Mouse (Mus musculus): ENCODE data around the gene Gm6685. TPM values are rescaled to one million over a fixed set of nuclear protein-coding genes. Genes with fewer than 3 reads are reported as not detected.
"Not testable (repeated sequence)": the region's sequence is repeated elsewhere in the genome, so short reads cannot be mapped to it uniquely, and the experiment has no call there.

Gene Gm6685
- total RNA-seq (2012; rRNA removed) (0.38 and 0.55 TPM in 2 replicates), total RNA-seq (2014; rRNA removed) (0.67 and 1.2 TPM in 2 replicates), polyA plus RNA-seq (2012; ENCODE audit: insufficient read length, low read depth) (3.0 TPM in 1 of 2 replicates, not detected in the other)

GRCm38 (mm10) chr11:28339224-28340150 is at the start of gene Gm6685:
Gene Gm6685 (minus strand): TSS chr11:28339867.
- H3K4me1 ChIP-seq (ENCODE audit: control insufficient read depth in 1 of 2, insufficient read depth in 2 of 2); H3K79me2 ChIP-seq (replicated peaks; ENCODE audit: control insufficient read depth, extremely low read depth, insufficient read depth, poor library complexity, severe bottlenecking); in situ Hi-C loops (cut with MboI; ENCODE audit: low pct_ligation_motif_present, low pct_unique_long_range_greater_than_20kb, low sequenced_read_pairs); H3K27me3 ChIP-seq (replicated peaks); H3K36me3 ChIP-seq (replicated peaks in 1 of 2; ENCODE audit: control insufficient read depth in 1 of 2, insufficient read depth in 1 of 2, low read length in 1 of 2); H3K9me3 ChIP-seq (replicated peaks; ENCODE audit: low read length); DNase-seq (ENCODE audit: extremely low read depth); H3K9ac ChIP-seq (ENCODE audit: insufficient read depth, low read depth); H3K4me2 ChIP-seq (ENCODE audit: insufficient read depth, low read depth, poor library complexity, severe bottlenecking); H3K27ac ChIP-seq (ENCODE audit: insufficient read depth, low read depth); dilution Hi-C loops (cut with MboI; ENCODE audit: extremely low pct_ligation_motif_present, extremely low pct_unique_long_range_greater_than_20kb, low sequenced_read_pairs); H3K4me3 ChIP-seq (replicated peaks in 1 of 3; ENCODE audit: low read depth in 2 of 3, low read length in 2 of 3, poor library complexity in 1 of 3): not testable (repeated sequence)

- H3K4me2 ChIP-seq (ENCODE audit: insufficient read depth, low read depth, poor library complexity, severe bottlenecking) = no peak overlapping the region
- H3K36me3 ChIP-seq (replicated peaks in 1 of 2; ENCODE audit: control insufficient read depth in 1 of 2, insufficient read depth in 1 of 2, low read length in 1 of 2) = no peaks in the 10 kb centered on the region
- H3K9ac ChIP-seq (ENCODE audit: insufficient read depth, low read depth) = no peak overlapping the region
- in situ Hi-C loops (cut with MboI; ENCODE audit: low pct_ligation_motif_present, low pct_unique_long_range_greater_than_20kb, low sequenced_read_pairs) = no loop called here
- dilution Hi-C loops (cut with MboI; ENCODE audit: extremely low pct_ligation_motif_present, extremely low pct_unique_long_range_greater_than_20kb, low sequenced_read_pairs) = no loop called here
- TF ChIP-seq KAT2A (IDR thresholded peaks at IDR 0.05; ENCODE audit: insufficient replicate concordance, low read length) (no peak), SMC3 (IDR thresholded peaks at IDR 0.05; ENCODE audit: low read depth, low read length) (no peak), GABPA (IDR thresholded peaks at IDR 0.05; ENCODE audit: insufficient replicate concordance, low read depth, low read length) (no peak), ZC3H11A (IDR thresholded peaks at IDR 0.05; ENCODE audit: low read depth, low read length) (no peak), POLR2AphosphoS2 (IDR thresholded peaks at IDR 0.05; ENCODE audit: low read depth, low read length) (no peak), ZKSCAN1 (IDR thresholded peaks at IDR 0.05; ENCODE audit: borderline replicate concordance, low read depth, low read length) (no peak), CTCF (conservative IDR thresholded peaks at IDR 0.05 in 1 of 2, IDR thresholded peaks at IDR 0.05 in 1 of 2; ENCODE audit: low read depth in 2 of 2, low read length in 2 of 2) (no peak), NELFE (IDR thresholded peaks at IDR 0.05; ENCODE audit: low read depth, low read length) (no peak), TBP (conservative IDR thresholded peaks at IDR 0.05; ENCODE audit: low read depth, low read length) (no peak), MXI1 (IDR thresholded peaks at IDR 0.05; ENCODE audit: low read depth, low read length) (no peak), CHD1 (IDR thresholded peaks at IDR 0.05; ENCODE audit: low read depth, low read length) (no peak), UBTF (IDR thresholded peaks at IDR 0.05; ENCODE audit: low read depth, low read length) (no peak), MEF2A (IDR thresholded peaks at IDR 0.05; ENCODE audit: borderline replicate concordance, low read depth, low read length) (no peak), EP300 (IDR thresholded peaks at IDR 0.05; ENCODE audit: low read length) (no peak), RCOR1 (conservative IDR thresholded peaks at IDR 0.05; ENCODE audit: low read depth, low read length) (no peak), ZNF384 (IDR thresholded peaks at IDR 0.05; ENCODE audit: low read depth, low read length) (no peak), USF1 (IDR thresholded peaks at IDR 0.05; ENCODE audit: low read depth, low read length) (no peak), ZMIZ1 (IDR thresholded peaks at IDR 0.05; ENCODE audit: low read depth, low read length) (no peak), TCF12 (IDR thresholded peaks at IDR 0.05; ENCODE audit: low read depth, low read length) (no peak)
- H3K27ac ChIP-seq (ENCODE audit: insufficient read depth, low read depth) = no peak overlapping the region
- H3K4me1 ChIP-seq (ENCODE audit: control insufficient read depth in 1 of 2, insufficient read depth in 2 of 2) = no peaks in the 10 kb centered on the region
- H3K27me3 ChIP-seq (replicated peaks) = no peaks in the 10 kb centered on the region
- H3K79me2 ChIP-seq (replicated peaks; ENCODE audit: control insufficient read depth, extremely low read depth, insufficient read depth, poor library complexity, severe bottlenecking) = no peaks in the 10 kb centered on the region
- H3K4me3 ChIP-seq (replicated peaks in 1 of 3; ENCODE audit: low read depth in 2 of 3, low read length in 2 of 3, poor library complexity in 1 of 3) = no peak overlapping the region
- DNase-seq (ENCODE audit: extremely low read depth) = no peak
- peaks cover 2% of the 10 kb centered on the region for H3K9me3 ChIP-seq (replicated peaks; ENCODE audit: low read length)
These were observed 36.2 kb upstream of the Gm6685 start for GRCm38 (mm10) chr11:28375891-28376290.
